Mouse (Mus musculus): ENCODE measurements around the gene Zfp27. TPM values are rescaled to one million over a fixed set of nuclear protein-coding genes. Genes with fewer than 3 reads are reported as not detected.

The Zfp27 gene
- polyA plus RNA-seq, 1 experiment from 2014 or later, result 8.4 TPM

GRCm38 (mm10) chr7:29859532-29860517 is 46.5 kb downstream of the Zfp27 start, which contains the start of gene Zfp420:
TSS of gene Zfp420 (plus strand) at chr7:29859979.
- Histone ChIP-seq H3K9ac (ENCODE audit: low read length) (peak within 1 kb of the TSS; percentile 79), H3K27ac (ENCODE audit: low read length) (no peak within 1 kb of the TSS), H3K9me3 (replicated peaks; ENCODE audit: control insufficient read depth, low read length) (no peaks in the 10 kb centered on the region), H3K4me3 (replicated peaks; ENCODE audit: low read length) (peak within 1 kb of the TSS; percentile 83), H3K36me3 (ENCODE audit: control insufficient read depth, insufficient read depth, low read length) (no peaks in the 10 kb centered on the region), H3K4me2 (ENCODE audit: low read depth, low read length) (peak within 1 kb of the TSS; percentile 91), H3K4me1 (ENCODE audit: control insufficient read depth, insufficient read depth, low read length) (peaks cover 5% of the 10 kb centered on the region; the same call in 1 of the 2 replicates), H3K27me3 (ENCODE audit: control insufficient read depth, insufficient read depth, low read length) (no peaks in the 10 kb centered on the region)
- WGBS, result 5% methylated on average over 32 of the region's 32 CpGs
- ATAC-seq (ENCODE audit: insufficient read depth, low FRiP score), result peak; percentile 96

- no peaks in the 10 kb centered on the region for H3K36me3 ChIP-seq (ENCODE audit: control insufficient read depth, insufficient read depth, low read length)
- H3K27me3 ChIP-seq (ENCODE audit: control insufficient read depth, insufficient read depth, low read length), result no peaks in the 10 kb centered on the region
- H3K4me1 ChIP-seq (ENCODE audit: control insufficient read depth, insufficient read depth, low read length), result peaks cover 5% of the 10 kb centered on the region; the same call in 1 of the 2 replicates
- under 1% methylated on average over 21 of the region's 21 CpGs for WGBS
- peak; percentile 95 for ATAC-seq (ENCODE audit: insufficient read depth, low FRiP score)
- no peaks in the 10 kb centered on the region for H3K9me3 ChIP-seq (replicated peaks; ENCODE audit: control insufficient read depth, low read length)
- H3K4me3 ChIP-seq (replicated peaks; ENCODE audit: low read length), result peak within 1 kb of the TSS; percentile 68
- H3K9ac ChIP-seq (ENCODE audit: low read length), result peak within 1 kb of the TSS; percentile 78
- peak within 1 kb of the TSS; percentile 94 for H3K4me2 ChIP-seq (ENCODE audit: low read depth, low read length)
- H3K27ac ChIP-seq (ENCODE audit: low read length), result no peak within 1 kb of the TSS
Observed at GRCm38 (mm10) chr7:29853219-29853842, 53.0 kb downstream of the Zfp27 start, which contains the start of gene Zfp940. TSS of gene Zfp940 (minus strand) at chr7:29853669.

- Histone ChIP-seq H3K9ac (ENCODE audit: low read length) (peak overlapping the region; percentile 78), H3K36me3 (ENCODE audit: control insufficient read depth, insufficient read depth, low read length) (no peaks in the 10 kb centered on the region), H3K4me3 (replicated peaks; ENCODE audit: low read length) (peak overlapping the region; percentile 68), H3K27ac (ENCODE audit: low read length) (no peak overlapping the region), H3K27me3 (ENCODE audit: control insufficient read depth, insufficient read depth, low read length) (no peaks in the 10 kb centered on the region), H3K4me2 (ENCODE audit: low read depth, low read length) (peak overlapping the region; percentile 94), H3K9me3 (replicated peaks; ENCODE audit: control insufficient read depth, low read length) (no peaks in the 10 kb centered on the region), H3K4me1 (ENCODE audit: control insufficient read depth, insufficient read depth, low read length) (peaks cover 5% of the 10 kb centered on the region; the same call in 1 of the 2 replicates)
- ATAC-seq (ENCODE audit: insufficient read depth, low FRiP score), result no peak
- WGBS, result 58% methylated on average over 9 of the region's 9 CpGs
Observed at GRCm38 (mm10) chr7:29852831-29853218, 53.5 kb downstream of the Zfp27 start.

GRCm38 (mm10) chr7:29844616-29845015 is 61.8 kb downstream of the Zfp27 start:
- Histone ChIP-seq H3K9ac (ENCODE audit: low read length) (no peak overlapping the region), H3K9me3 (replicated peaks; ENCODE audit: control insufficient read depth, low read length) (no peaks in the 10 kb centered on the region), H3K27ac (ENCODE audit: low read length) (no peak overlapping the region), H3K36me3 (ENCODE audit: control insufficient read depth, insufficient read depth, low read length) (no peaks in the 10 kb centered on the region; the same call in 1 of the 2 replicates), H3K4me1 (ENCODE audit: control insufficient read depth, insufficient read depth, low read length) (no peaks in the 10 kb centered on the region), H3K4me3 (replicated peaks; ENCODE audit: low read length) (no peak overlapping the region), H3K4me2 (ENCODE audit: low read depth, low read length) (no peak overlapping the region), H3K27me3 (ENCODE audit: control insufficient read depth, insufficient read depth, low read length) (no peaks in the 10 kb centered on the region)
- 87% methylated on average over 5 of the region's 5 CpGs for WGBS
- ATAC-seq (ENCODE audit: insufficient read depth, low FRiP score), result no peak

Small RNAs within 50 kb of the gene (microRNA-seq; reads per million reads assigned to microRNA genes)
- gene Mir7668, result not detected

Other genes starting within 250 kb of the Zfp27 start
- 0.14 TPM in 1 of 2 replicates, not detected in the other for gene Catsperg2, start 179.5 kb downstream of the Zfp27 start, polyA plus RNA-seq (2015; fragmentation: Nextera tagmentation; extraction: Ambion mirVana)
- 11.8 and 12.4 TPM in 2 replicates for gene Zfp84, start 138.0 kb downstream of the Zfp27 start, polyA plus RNA-seq (2015; fragmentation: Nextera tagmentation; extraction: Ambion mirVana)
- 5.1 and 5.4 TPM in 2 replicates for gene Zfp30, start 122.6 kb downstream of the Zfp27 start, polyA plus RNA-seq (2015; fragmentation: Nextera tagmentation; extraction: Ambion mirVana)
- gene Zfp790, start 90.5 kb downstream of the Zfp27 start, polyA plus RNA-seq (2015; fragmentation: Nextera tagmentation; extraction: Ambion mirVana), result 13.0 and 13.4 TPM in 2 replicates
- gene Zfp940, start 52.9 kb downstream of the Zfp27 start, polyA plus RNA-seq (2015; fragmentation: Nextera tagmentation; extraction: Ambion mirVana), result 4.7 and 4.9 TPM in 2 replicates
- gene Zfp420, start 46.6 kb downstream of the Zfp27 start, polyA plus RNA-seq (2015; fragmentation: Nextera tagmentation; extraction: Ambion mirVana), result 6.1 and 7.1 TPM in 2 replicates
- gene Zfp383, start 1.7 kb upstream of the Zfp27 start, polyA plus RNA-seq (2015; fragmentation: Nextera tagmentation; extraction: Ambion mirVana), result 4.0 and 4.2 TPM in 2 replicates
- gene Zfp74, start 47.5 kb upstream of the Zfp27 start, polyA plus RNA-seq (2015; fragmentation: Nextera tagmentation; extraction: Ambion mirVana), result 8.1 and 8.8 TPM in 2 replicates
- 14.0 and 14.9 TPM in 2 replicates for gene Zfp568, start 77.4 kb upstream of the Zfp27 start, polyA plus RNA-seq (2015; fragmentation: Nextera tagmentation; extraction: Ambion mirVana)
- gene Zfp14, start 144.8 kb upstream of the Zfp27 start, polyA plus RNA-seq (2015; fragmentation: Nextera tagmentation; extraction: Ambion mirVana), result 3.7 and 4.6 TPM in 2 replicates
- gene Zfp82, start 166.3 kb upstream of the Zfp27 start, polyA plus RNA-seq (2015; fragmentation: Nextera tagmentation; extraction: Ambion mirVana), result 4.5 and 5.1 TPM in 2 replicates
- gene Gm26920, start 183.8 kb upstream of the Zfp27 start, polyA plus RNA-seq (2015; fragmentation: Nextera tagmentation; extraction: Ambion mirVana), result 0.70 and 0.87 TPM in 2 replicates
- 6.8 and 8.6 TPM in 2 replicates for gene Zfp566, start 184.0 kb upstream of the Zfp27 start, polyA plus RNA-seq (2015; fragmentation: Nextera tagmentation; extraction: Ambion mirVana)
- 96.5 and 108 TPM in 2 replicates for gene Zfp260, start 188.2 kb upstream of the Zfp27 start, polyA plus RNA-seq (2015; fragmentation: Nextera tagmentation; extraction: Ambion mirVana)
- gene Zfp382, start 215.4 kb upstream of the Zfp27 start, polyA plus RNA-seq (2015; fragmentation: Nextera tagmentation; extraction: Ambion mirVana), result 9.5 TPM in 2 replicates

Measured in stomach, embryonic 16.5 days (tissue).